Mouse (Mus musculus): Measurements from ENCODE around the gene Tmem246. TPM values are rescaled to one million over a fixed set of nuclear protein-coding genes. Genes with fewer than 3 reads are reported as not detected.

Tmem246 gene
- polyA plus RNA-seq, 1 experiment: 94.6 TPM

GRCm38 (mm10) chr4:49559915-49560772 is 37.5 kb downstream of the Tmem246 start:
- peak; percentile 84 to 87 for DNase-seq
- Histone ChIP-seq H3K27me3 (ENCODE audit: control insufficient read depth, insufficient read depth, low read length) (no peaks in the 10 kb centered on the region), H3K4me1 (ENCODE audit: control insufficient read depth, insufficient read depth, low read length) (peaks cover 13% of the 10 kb centered on the region), H3K27ac (ENCODE audit: insufficient read depth, low read length) (peak overlapping the region; percentile 8; the same call in 1 of the 2 replicates), H3K4me3 (replicated peaks; ENCODE audit: insufficient read depth, low read depth, low read length) (peak overlapping the region; percentile 28)
- 6% methylated on average over 20 of the region's 20 CpGs for WGBS
- TF ChIP-seq CTCF (IDR thresholded peaks at IDR 0.05; ENCODE audit: borderline replicate concordance, insufficient read depth, low read depth, low read length) (no peak), POLR2A (IDR thresholded peaks at IDR 0.05; ENCODE audit: borderline replicate concordance, insufficient read depth, low read length) (0 out of 2 replicates have a peak, but pooled peaks have one; percentile 10)

DNA sequence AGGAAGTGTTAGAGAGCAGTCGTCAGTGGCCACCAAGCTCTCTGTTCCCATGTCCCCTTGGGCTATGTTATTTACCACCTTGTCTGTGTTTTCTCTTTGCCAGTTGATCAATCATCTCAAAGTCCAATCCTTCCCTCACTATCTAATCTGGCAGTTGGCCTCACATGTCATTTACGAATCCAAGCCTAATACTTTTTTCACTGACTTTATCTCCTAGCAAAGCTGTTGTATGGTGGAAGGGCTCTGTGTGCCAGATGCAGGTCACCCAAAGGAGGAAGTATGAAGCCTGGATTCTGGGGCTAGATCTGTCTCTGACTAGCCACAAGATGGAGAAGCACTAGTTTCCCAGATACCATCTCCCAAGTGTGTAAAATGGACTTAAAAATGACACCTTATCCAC is 39.5 kb downstream of the Tmem246 start:
- H3K4me1 ChIP-seq (ENCODE audit: control insufficient read depth, insufficient read depth, low read length): peaks cover 13% of the 10 kb centered on the region
- H3K27me3 ChIP-seq (ENCODE audit: control insufficient read depth, insufficient read depth, low read length): no peaks in the 10 kb centered on the region
- H3K4me3 ChIP-seq (replicated peaks; ENCODE audit: insufficient read depth, low read depth, low read length): no peak overlapping the region
- TF ChIP-seq CTCF (IDR thresholded peaks at IDR 0.05; ENCODE audit: borderline replicate concordance, insufficient read depth, low read depth, low read length) (no peak), POLR2A (IDR thresholded peaks at IDR 0.05; ENCODE audit: borderline replicate concordance, insufficient read depth, low read length) (no peak)
- DNase-seq: no peak
- H3K27ac ChIP-seq (ENCODE audit: insufficient read depth, low read length): no peak overlapping the region
- WGBS: 95% methylated on average over 2 of the region's 2 CpGs

- Histone ChIP-seq H3K27me3 (ENCODE audit: control insufficient read depth, insufficient read depth, low read length) (no peaks in the 10 kb centered on the region), H3K27ac (ENCODE audit: insufficient read depth, low read length) (no peak overlapping the region), H3K4me1 (ENCODE audit: control insufficient read depth, insufficient read depth, low read length) (peaks cover 13% of the 10 kb centered on the region), H3K4me3 (replicated peaks; ENCODE audit: insufficient read depth, low read depth, low read length) (no peak overlapping the region)
- TF ChIP-seq POLR2A (IDR thresholded peaks at IDR 0.05; ENCODE audit: borderline replicate concordance, insufficient read depth, low read length) (no peak), CTCF (IDR thresholded peaks at IDR 0.05; ENCODE audit: borderline replicate concordance, insufficient read depth, low read depth, low read length) (no peak)
- DNase-seq: no peak
- 91% methylated on average over 7 of the region's 7 CpGs for WGBS
These were observed 40.3 kb downstream of the Tmem246 start for GRCm38 (mm10) chr4:49557375-49557774.

- TF ChIP-seq CTCF (IDR thresholded peaks at IDR 0.05; ENCODE audit: borderline replicate concordance, insufficient read depth, low read depth, low read length) (no peak), POLR2A (IDR thresholded peaks at IDR 0.05; ENCODE audit: borderline replicate concordance, insufficient read depth, low read length) (no peak)
- Histone ChIP-seq H3K27me3 (ENCODE audit: control insufficient read depth, insufficient read depth, low read length) (no peaks in the 10 kb centered on the region), H3K4me3 (replicated peaks; ENCODE audit: insufficient read depth, low read depth, low read length) (no peak overlapping the region), H3K27ac (ENCODE audit: insufficient read depth, low read length) (no peak overlapping the region), H3K4me1 (ENCODE audit: control insufficient read depth, insufficient read depth, low read length) (no peaks in the 10 kb centered on the region)
- DNase-seq: no peak
- 69% methylated on average over 5 of the region's 5 CpGs for WGBS
These were observed 44.3 kb downstream of the Tmem246 start for GRCm38 (mm10) chr4:49553380-49553779.

GRCm38 (mm10) chr4:49549383-49549782 is 48.3 kb downstream of the Tmem246 start, which contains the start of gene Aldob:
Gene Aldob (minus strand): TSS chr4:49549546.
- WGBS: 60% methylated on average over 3 of the region's 3 CpGs
- DNase-seq: no peak
- no peaks in the 10 kb centered on the region for H3K27me3 ChIP-seq (ENCODE audit: control insufficient read depth, insufficient read depth, low read length)
- no peak within 1 kb of the TSS for H3K27ac ChIP-seq (ENCODE audit: insufficient read depth, low read length)
- TF ChIP-seq POLR2A (IDR thresholded peaks at IDR 0.05; ENCODE audit: borderline replicate concordance, insufficient read depth, low read length) (no peak), CTCF (IDR thresholded peaks at IDR 0.05; ENCODE audit: borderline replicate concordance, insufficient read depth, low read depth, low read length) (no peak)
- H3K4me3 ChIP-seq (replicated peaks; ENCODE audit: insufficient read depth, low read depth, low read length): no peak within 1 kb of the TSS
- H3K4me1 ChIP-seq (ENCODE audit: control insufficient read depth, insufficient read depth, low read length): no peaks in the 10 kb centered on the region

DNA sequence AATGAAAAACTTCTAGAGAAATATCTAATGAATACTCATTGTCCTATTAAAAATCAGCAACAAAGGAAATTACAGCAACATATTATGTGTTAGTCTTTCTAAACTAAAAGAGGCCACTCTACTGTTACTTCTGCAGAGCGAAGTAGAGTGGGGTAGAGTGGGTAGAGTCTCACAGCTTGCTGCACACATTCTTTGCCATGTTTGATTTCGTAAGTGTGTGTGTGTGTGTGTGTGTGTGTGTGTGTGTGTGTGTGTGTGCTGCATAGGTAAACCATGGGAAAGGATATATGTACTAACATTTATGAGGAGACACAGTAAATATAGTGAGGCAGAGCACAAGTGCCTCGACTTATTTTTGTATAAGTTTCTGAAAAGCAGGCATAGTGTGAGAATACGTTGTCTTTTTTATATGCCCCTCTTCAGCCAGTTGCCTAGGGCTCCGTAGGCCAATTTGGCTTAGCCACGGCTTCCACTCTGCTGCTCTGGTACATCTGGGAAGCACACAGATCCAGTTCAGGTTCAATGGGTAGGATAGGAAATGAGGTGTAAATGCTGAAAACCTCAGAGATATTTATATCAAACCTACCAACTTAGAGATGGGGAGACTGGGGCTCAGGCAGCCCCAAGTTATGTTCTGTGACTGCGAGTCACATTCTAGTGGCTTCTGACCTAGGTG is 50.0 kb downstream of the Tmem246 start:
- no peak for DNase-seq
- 82% methylated on average over 7 of the region's 7 CpGs for WGBS
- Histone ChIP-seq H3K4me1 (ENCODE audit: control insufficient read depth, insufficient read depth, low read length) (no peaks in the 10 kb centered on the region), H3K27me3 (ENCODE audit: control insufficient read depth, insufficient read depth, low read length) (no peaks in the 10 kb centered on the region), H3K4me3 (replicated peaks; ENCODE audit: insufficient read depth, low read depth, low read length) (no peak overlapping the region), H3K27ac (ENCODE audit: insufficient read depth, low read length) (no peak overlapping the region)
- TF ChIP-seq POLR2A (IDR thresholded peaks at IDR 0.05; ENCODE audit: borderline replicate concordance, insufficient read depth, low read length) (no peak), CTCF (IDR thresholded peaks at IDR 0.05; ENCODE audit: borderline replicate concordance, insufficient read depth, low read depth, low read length) (no peak)

GRCm38 (mm10) chr4:49546873-49547543 is 50.7 kb downstream of the Tmem246 start:
- 73% methylated on average over 6 of the region's 6 CpGs for WGBS
- no peak overlapping the region for H3K27ac ChIP-seq (ENCODE audit: insufficient read depth, low read length)
- TF ChIP-seq POLR2A (IDR thresholded peaks at IDR 0.05; ENCODE audit: borderline replicate concordance, insufficient read depth, low read length) (no peak), CTCF (IDR thresholded peaks at IDR 0.05; ENCODE audit: borderline replicate concordance, insufficient read depth, low read depth, low read length) (no peak)
- no peak overlapping the region for H3K4me3 ChIP-seq (replicated peaks; ENCODE audit: insufficient read depth, low read depth, low read length)
- H3K4me1 ChIP-seq (ENCODE audit: control insufficient read depth, insufficient read depth, low read length): no peaks in the 10 kb centered on the region
- DNase-seq: no peak
- H3K27me3 ChIP-seq (ENCODE audit: control insufficient read depth, insufficient read depth, low read length): no peaks in the 10 kb centered on the region
